Mouse (Mus musculus) heart, postnatal 10 days (tissue): Measurements from ENCODE around the gene Calm3. TPM values are rescaled to one million over a fixed set of nuclear protein-coding genes. Genes with fewer than 3 reads are reported as not detected.
A peak's percentile ranks its signal among the peaks of the same experiment; 100 is the strongest.

ENCODE experiments used
- DNase-seq, 2 experiments: peaks; one replicate each; pipeline ENCODE4 v3.0.0; 2021
- intact Hi-C: fragments of 180-260 bp; cut with DNase I; formaldehyde crosslinking; loops from one replicate; pipeline ENCODE4 v1.15.1; 2025
- total RNA-seq, 2 experiments: library from RNA; stranded (reverse); gene quantifications; 2 replicates each; pipeline ENCODE4 v1.2.3; 2021

The Calm3 gene
- total RNA-seq, 2 experiments from 2014 or later = 252 to 262 TPM

GRCm38 (mm10) chr7:16895000-16895399 is 28.9 kb downstream of the Calm3 start:
- DNase-seq = peak; percentile 86 to 89
- intact Hi-C loops = loop anchor here (1.0 to 10.0 kb wide), 3 partner anchors 18 to 270 kb away; no protein-coding TSS in a partner anchor

GRCm38 (mm10) chr7:16894279-16894678 is 29.6 kb downstream of the Calm3 start:
- intact Hi-C loops = loop anchor here (5.0 to 10.0 kb wide), 2 partner anchors 147 to 269 kb away; no protein-coding TSS in a partner anchor
- no peak for DNase-seq

- intact Hi-C loops = loop anchor here (2.0 to 10.0 kb wide), 5 partner anchors 33 to 269 kb away; no protein-coding TSS in a partner anchor
- DNase-seq = no peak
Observed at GRCm38 (mm10) chr7:16893612-16894011, 30.3 kb downstream of the Calm3 start.

- no peak for DNase-seq
- intact Hi-C loops = loop anchor here (1.0 to 10.0 kb wide), 6 partner anchors 18 to 268 kb away; no protein-coding TSS in a partner anchor
Observed at GRCm38 (mm10) chr7:16892352-16892730, 31.6 kb downstream of the Calm3 start.

- intact Hi-C loops = loop anchor here (1.0 to 10.0 kb wide), 6 partner anchors 17 to 267 kb away; no protein-coding TSS in a partner anchor
Observed at GRCm38 (mm10) chr7:16891641-16892351, 32.1 kb downstream of the Calm3 start, which contains the start of gene Gng8. Gng8 (plus strand) TSS chr7:16891786.

GRCm38 (mm10) chr7:16890944-16891343 is 33.0 kb downstream of the Calm3 start:
- peak; percentile 91 for DNase-seq
- intact Hi-C loops = loop anchor here (5.0 to 10.0 kb wide), 2 partner anchors 144 to 266 kb away; no protein-coding TSS in a partner anchor

More at GRCm38 (mm10) chr7:16891641-16892351, 32.1 kb downstream of the Calm3 start, which contains the start of gene Gng8:
- peak; percentile 91 to 92 for DNase-seq

GRCm38 (mm10) chr7:16890536-16890935 is 33.4 kb downstream of the Calm3 start:
- DNase-seq = peak in 1 of 2 experiments; percentile 67
- intact Hi-C loops = loop anchor here (5.0 to 10.0 kb wide), 2 partner anchors 143 to 266 kb away; no protein-coding TSS in a partner anchor

GRCm38 (mm10) chr7:16885905-16886304 is 38.0 kb downstream of the Calm3 start:
- intact Hi-C loops = no loop called here
- DNase-seq = no peak

GRCm38 (mm10) chr7:16885271-16885776 is 38.6 kb downstream of the Calm3 start:
- intact Hi-C loops = no loop called here
- DNase-seq = no peak

GRCm38 (mm10) chr7:16884334-16884733 is 39.6 kb downstream of the Calm3 start:
- no peak for DNase-seq
- intact Hi-C loops = no loop called here

GRCm38 (mm10) chr7:16883162-16883561 is 40.8 kb downstream of the Calm3 start:
- no peak for DNase-seq
- intact Hi-C loops = no loop called here

GRCm38 (mm10) chr7:16880615-16881014 is 43.3 kb downstream of the Calm3 start:
- intact Hi-C loops = no loop called here
- DNase-seq = no peak

GRCm38 (mm10) chr7:16879796-16880547 is 43.9 kb downstream of the Calm3 start:
- DNase-seq = peak; percentile 78 to 87
- intact Hi-C loops = no loop called here

GRCm38 (mm10) chr7:16877717-16878116 is 46.2 kb downstream of the Calm3 start:
- intact Hi-C loops = no loop called here
- no peak for DNase-seq

GRCm38 (mm10) chr7:16876608-16877007 is 47.3 kb downstream of the Calm3 start:
- intact Hi-C loops = no loop called here
- peak in 1 of 2 experiments; percentile 50 for DNase-seq

- intact Hi-C loops = no loop called here
- DNase-seq = no peak
Observed at GRCm38 (mm10) chr7:16876006-16876405, 47.9 kb downstream of the Calm3 start.

GRCm38 (mm10) chr7:16875326-16875725 is 48.6 kb downstream of the Calm3 start:
- intact Hi-C loops = no loop called here
- DNase-seq = no peak

GRCm38 (mm10) chr7:16875310-16875325 is 48.8 kb downstream of the Calm3 start, which contains the start of gene Dact3:
Dact3 (plus strand) TSS chr7:16875317.
- intact Hi-C loops = no loop called here
- DNase-seq = no peak

- DNase-seq = peak; percentile 100
- intact Hi-C loops = loop anchor here (1.0 kb wide), 1 partner anchor 17 kb away; no protein-coding TSS in a partner anchor
Observed at GRCm38 (mm10) chr7:16874756-16875309, 49.1 kb downstream of the Calm3 start.

- DNase-seq = peak; percentile 85 to 89
- intact Hi-C loops = loop anchor here (1.0 kb wide), 1 partner anchor 18 kb away; no protein-coding TSS in a partner anchor
Observed at GRCm38 (mm10) chr7:16874190-16874589, 49.7 kb downstream of the Calm3 start.

- DNase-seq = no peak
- intact Hi-C loops = no loop called here
Observed at GRCm38 (mm10) chr7:16873392-16873791, 50.5 kb downstream of the Calm3 start.
